Mouse (Mus musculus) lung, postnatal 0 days (tissue): ENCODE measurements around the gene Kalrn. TPM values are rescaled to one million over a fixed set of nuclear protein-coding genes. Genes with fewer than 3 reads are reported as not detected.

Source experiments
- ATAC-seq: fragments of 200-750 bp; cut with Nextera tagmentation; 2 replicates; pipeline ENCODE4 v1.8.0; 2017; ENCODE audit warnings: moderate library complexity
- DNase-seq: peaks from one replicate; pipeline ENCODE4 v3.0.0-alpha.2; 2016; ENCODE audit warnings: low spot score
- H3K27ac ChIP-seq: fragments of 300-500 bp; sonication (generic); 2 replicates; pipeline ENCODE4 v1.5.1; 2014; ENCODE audit warnings: antibody characterized with exemption, mild to moderate bottlenecking, low read length, mixed read lengths
- H3K27me3 ChIP-seq: fragments of 300-500 bp; sonication (generic); replicated peaks from 2 replicates; pipeline ENCODE4 v1.6.1; 2014; ENCODE audit warnings: low read length, mixed read lengths; ENCODE audit not compliant: insufficient read depth
- H3K36me3 ChIP-seq: fragments of 300-500 bp; sonication (generic); 2 replicates; pipeline ENCODE4 v1.6.1; 2014; ENCODE audit warnings: low read length, mixed read lengths; ENCODE audit not compliant: insufficient read depth
- H3K4me1 ChIP-seq: fragments of 300-500 bp; sonication (generic); 2 replicates; pipeline ENCODE4 v1.6.1; 2014; ENCODE audit warnings: antibody characterized with exemption, low read depth, low read length, mixed read lengths; ENCODE audit not compliant: insufficient read depth
- H3K4me2 ChIP-seq: fragments of 300-500 bp; sonication (generic); replicated peaks from 2 replicates; pipeline ENCODE4 v1.6.1; 2014; ENCODE audit warnings: low read depth, mild to moderate bottlenecking, low read length, moderate library complexity, mixed read lengths
- H3K4me3 ChIP-seq: fragments of 300-500 bp; sonication (generic); 2 replicates; pipeline ENCODE4 v1.5.1; 2014; ENCODE audit warnings: low read depth, low read length
- H3K9ac ChIP-seq: fragments of 300-500 bp; sonication (generic); replicated peaks from 2 replicates; pipeline ENCODE4 v1.6.1; 2014; ENCODE audit warnings: low read depth, mild to moderate bottlenecking
- H3K9me3 ChIP-seq: fragments of 300-500 bp; sonication (generic); 2 replicates; pipeline ENCODE4 v1.6.1; 2016; ENCODE audit warnings: low read length, mixed read lengths
- CTCF ChIP-seq: IDR thresholded peaks from 2 replicates; pipeline ENCODE4 v1.5.1; 2016; ENCODE audit warnings: antibody characterized with exemption, mild to moderate bottlenecking
- EP300 ChIP-seq: IDR thresholded peaks from 2 replicates; pipeline ENCODE4 v1.6.1; 2016; ENCODE audit warnings: antibody characterized with exemption, mild to moderate bottlenecking, control low read depth
- WGBS: fragments of 180-500 bp; shearing (Covaris S2); extraction: QIAGEN DNeasy Blood & Tissue Kit; methylation state at CpG from one replicate; pipeline ENCODE4 v1.1.7; 2014; 5-methylcytosine and 5-hydroxymethylcytosine counted together
- polyA plus RNA-seq: library from polyadenylated mRNA; unstranded; fragments of >200 nt; fragmentation: Nextera tagmentation; extraction: Ambion mirVana; gene quantifications from 2 replicates; pipeline ENCODE4 v1.2.1, GENCODE M21; 2015

Gene Kalrn
- polyA plus RNA-seq, 1 experiment from 2014 or later = 13.6 TPM

- H3K4me1 ChIP-seq = peaks cover 4% of the 10 kb centered on the region; the same call in 1 of the 2 replicates
- ATAC-seq (no peak), DNase-seq (no peak)
- no peak overlapping the region for H3K27ac ChIP-seq
- H3K4me2 ChIP-seq = no peak overlapping the region
- no peak overlapping the region for H3K9ac ChIP-seq
- H3K36me3 ChIP-seq = no peaks in the 10 kb centered on the region
- no peaks in the 10 kb centered on the region for H3K27me3 ChIP-seq
- no peaks in the 10 kb centered on the region for H3K9me3 ChIP-seq
- TF ChIP-seq EP300 = no peak
- TF ChIP-seq CTCF = no peak
- whole genome bisulfite sequencing = 87% methylated on average over 7 of the region's 7 CpGs
- no peak overlapping the region for H3K4me3 ChIP-seq
Measured at GRCm38 (mm10) chr16:34487268-34487667, 86.1 kb downstream of the Kalrn start.

GRCm38 (mm10) chr16:34485483-34485882 is 87.8 kb downstream of the Kalrn start:
- DNase-seq = no peak
- H3K4me3 ChIP-seq = no peak overlapping the region
- no peak for TF ChIP-seq EP300
- TF ChIP-seq CTCF = no peak
- no peak overlapping the region for H3K9ac ChIP-seq
- H3K36me3 ChIP-seq = no peaks in the 10 kb centered on the region
- H3K27me3 ChIP-seq = no peaks in the 10 kb centered on the region
- peaks cover 4% of the 10 kb centered on the region; the same call in 1 of the 2 replicates for H3K4me1 ChIP-seq
- WGBS = 74% methylated on average over 6 of the region's 6 CpGs
- no peaks in the 10 kb centered on the region for H3K9me3 ChIP-seq
- H3K27ac ChIP-seq = no peak overlapping the region
- no peak overlapping the region for H3K4me2 ChIP-seq
- ATAC-seq = no peak

GRCm38 (mm10) chr16:34484921-34485320 is 88.4 kb downstream of the Kalrn start:
- H3K4me3 ChIP-seq = no peak overlapping the region
- H3K9me3 ChIP-seq = no peaks in the 10 kb centered on the region
- H3K4me1 ChIP-seq = peaks cover under 1% of the 10 kb centered on the region; the same call in 1 of the 2 replicates
- no peaks in the 10 kb centered on the region for H3K27me3 ChIP-seq
- DNase-seq (peak; percentile 19), ATAC-seq (peak; percentile 26; the same call in 1 of the 2 replicates)
- H3K4me2 ChIP-seq = no peak overlapping the region
- H3K27ac ChIP-seq = no peak overlapping the region
- no peak overlapping the region for H3K9ac ChIP-seq
- 48% methylated on average over 3 of the region's 3 CpGs for WGBS
- TF ChIP-seq EP300 = no peak
- no peak for TF ChIP-seq CTCF
- H3K36me3 ChIP-seq = no peaks in the 10 kb centered on the region

GRCm38 (mm10) chr16:34484213-34484612 is 89.1 kb downstream of the Kalrn start:
- no peak overlapping the region for H3K4me2 ChIP-seq
- no peaks in the 10 kb centered on the region for H3K4me1 ChIP-seq
- H3K9me3 ChIP-seq = no peaks in the 10 kb centered on the region
- WGBS = 97% methylated on average over 1 of the region's 1 CpGs
- DNase-seq (no peak), ATAC-seq (no peak)
- H3K9ac ChIP-seq = no peak overlapping the region
- H3K4me3 ChIP-seq = no peak overlapping the region
- no peak for TF ChIP-seq EP300
- no peak overlapping the region for H3K27ac ChIP-seq
- no peaks in the 10 kb centered on the region for H3K36me3 ChIP-seq
- H3K27me3 ChIP-seq = no peaks in the 10 kb centered on the region

GRCm38 (mm10) chr16:34483716-34484115 is 89.6 kb downstream of the Kalrn start:
- no peak overlapping the region for H3K9ac ChIP-seq
- H3K27me3 ChIP-seq = no peaks in the 10 kb centered on the region
- no peak overlapping the region for H3K4me2 ChIP-seq
- DNase-seq (no peak), ATAC-seq (no peak)
- H3K36me3 ChIP-seq = no peaks in the 10 kb centered on the region
- no peak overlapping the region for H3K4me3 ChIP-seq
- no peaks in the 10 kb centered on the region for H3K9me3 ChIP-seq
- H3K27ac ChIP-seq = no peak overlapping the region
- no peaks in the 10 kb centered on the region for H3K4me1 ChIP-seq
- no peak for TF ChIP-seq EP300
- TF ChIP-seq CTCF = no peak
- 88% methylated on average over 6 of the region's 6 CpGs for WGBS

- no peak overlapping the region for H3K4me3 ChIP-seq
- 68% methylated on average over 4 of the region's 4 CpGs for WGBS
- H3K4me2 ChIP-seq = no peak overlapping the region
- H3K9ac ChIP-seq = no peak overlapping the region
- no peaks in the 10 kb centered on the region for H3K9me3 ChIP-seq
- no peak for ATAC-seq
- H3K27me3 ChIP-seq = no peaks in the 10 kb centered on the region
- H3K4me1 ChIP-seq = no peaks in the 10 kb centered on the region
- no peak overlapping the region for H3K27ac ChIP-seq
- TF ChIP-seq CTCF (no peak), EP300 (no peak)
- DNase-seq = no peak
- no peaks in the 10 kb centered on the region for H3K36me3 ChIP-seq
Measured at GRCm38 (mm10) chr16:34474741-34475140, 98.6 kb downstream of the Kalrn start.

GRCm38 (mm10) chr16:34473891-34474290 is 99.4 kb downstream of the Kalrn start:
- Histone ChIP-seq H3K36me3 (no peaks in the 10 kb centered on the region), H3K27me3 (no peaks in the 10 kb centered on the region), H3K4me1 (no peaks in the 10 kb centered on the region), H3K4me2 (no peak overlapping the region), H3K9ac (no peak overlapping the region), H3K4me3 (no peak overlapping the region), H3K27ac (no peak overlapping the region), H3K9me3 (no peaks in the 10 kb centered on the region)
- DNase-seq (no peak), ATAC-seq (no peak)
- TF ChIP-seq CTCF (no peak), EP300 (no peak)
- 42% methylated on average over 4 of the region's 4 CpGs for WGBS
